Mouse (Mus musculus) lung, embryonic 14.5 days (tissue): ENCODE data around the gene Ap5m1. TPM values are rescaled to one million over a fixed set of nuclear protein-coding genes. Genes with fewer than 3 reads are reported as not detected.

Source experiments
- ATAC-seq: fragments of 200-750 bp; cut with Nextera tagmentation; 2 replicates; pipeline ENCODE4 v1.8.0; 2017; ENCODE audit warnings: mild to moderate bottlenecking, moderate TSS enrichment, moderate library complexity; ENCODE audit not compliant: insufficient read depth
- DNase-seq: peaks from one replicate; pipeline ENCODE4 v3.0.0-alpha.2; 2015
- H3K27ac ChIP-seq: fragments of 300-500 bp; sonication (generic); 2 replicates; pipeline ENCODE4 v1.5.1; 2014; ENCODE audit warnings: low read depth, mild to moderate bottlenecking, moderate library complexity
- H3K27me3 ChIP-seq: fragments of 300-500 bp; sonication (generic); 2 replicates; pipeline ENCODE4 v1.6.1; 2014; ENCODE audit warnings: low read length, control low read depth; ENCODE audit not compliant: insufficient read depth
- H3K36me3 ChIP-seq: fragments of 300-500 bp; sonication (generic); 2 replicates; pipeline ENCODE4 v1.6.1; 2014; ENCODE audit warnings: control low read depth; ENCODE audit not compliant: insufficient read depth
- H3K4me1 ChIP-seq: fragments of 300-500 bp; sonication (generic); 2 replicates; pipeline ENCODE4 v1.6.1; 2014; ENCODE audit warnings: antibody characterized with exemption, control low read depth; ENCODE audit not compliant: insufficient read depth
- H3K4me2 ChIP-seq: fragments of 300-500 bp; sonication (generic); 2 replicates; pipeline ENCODE4 v1.6.1; 2014; ENCODE audit warnings: mild to moderate bottlenecking
- H3K4me3 ChIP-seq: fragments of 300-500 bp; sonication (generic); 2 replicates; pipeline ENCODE4 v1.5.1; 2014; ENCODE audit warnings: low read depth, low read length
- H3K9ac ChIP-seq: fragments of 300-500 bp; sonication (generic); 2 replicates; pipeline ENCODE4 v1.6.1; 2014
- H3K9me3 ChIP-seq: fragments of 300-500 bp; sonication (generic); 2 replicates; pipeline ENCODE4 v1.6.1; 2016; ENCODE audit warnings: low read depth, low read length, control low read depth
- CTCF ChIP-seq: IDR thresholded peaks from 2 replicates; pipeline ENCODE4 v1.5.1; 2016; ENCODE audit warnings: antibody characterized with exemption, low read depth
- WGBS: fragments of 180-500 bp; shearing (Covaris S2); extraction: QIAGEN DNeasy Blood & Tissue Kit; methylation state at CpG from one replicate; pipeline ENCODE4 v1.1.7; 2014; 5-methylcytosine and 5-hydroxymethylcytosine counted together
- polyA plus RNA-seq: library from polyadenylated mRNA; unstranded; fragments of >200 nt; fragmentation: Nextera tagmentation; extraction: Ambion mirVana; gene quantifications from 2 replicates; pipeline ENCODE4 v1.2.1, GENCODE M21; 2014

The Ap5m1 gene
- polyA plus RNA-seq, 1 experiment from 2014 or later, result 21.7 TPM

GRCm38 (mm10) chr14:49063838-49064237 lies 2.1 kb upstream of the Ap5m1 start:
- H3K27me3 ChIP-seq, result no peaks in the 10 kb centered on the region
- H3K9me3 ChIP-seq, result no peaks in the 10 kb centered on the region
- no peak overlapping the region for H3K27ac ChIP-seq
- no peak for TF ChIP-seq CTCF
- WGBS, result 73% methylated on average over 2 of the region's 2 CpGs
- H3K4me3 ChIP-seq, result no peak overlapping the region
- no peaks in the 10 kb centered on the region for H3K36me3 ChIP-seq
- H3K4me2 ChIP-seq, result no peak overlapping the region
- no peak for DNase-seq
- peaks cover 11% of the 10 kb centered on the region for H3K4me1 ChIP-seq
- H3K9ac ChIP-seq, result no peak overlapping the region
- no peak for ATAC-seq

- Histone ChIP-seq H3K4me2 (peak within 1 kb of the TSS; percentile 79), H3K9me3 (no peaks in the 10 kb centered on the region), H3K4me3 (peak within 1 kb of the TSS; percentile 91), H3K27me3 (no peaks in the 10 kb centered on the region), H3K36me3 (no peaks in the 10 kb centered on the region), H3K9ac (peak within 1 kb of the TSS; percentile 93), H3K4me1 (peaks cover 11% of the 10 kb centered on the region), H3K27ac (peak within 1 kb of the TSS; percentile 99)
- DNase-seq, result peak; percentile 98
- peak; percentile 95 for ATAC-seq
- TF ChIP-seq CTCF, result no peak
- WGBS, result under 1% methylated on average over 52 of the region's 53 CpGs
Measured at GRCm38 (mm10) chr14:49066274-49066823, 452 bp downstream of the Ap5m1 start, which contains the start of gene Exoc5. Gene Exoc5 (minus strand): TSS chr14:49066653.

- DNase-seq (no peak), ATAC-seq (no peak)
- Histone ChIP-seq H3K9ac (no peak overlapping the region), H3K4me3 (no peak overlapping the region), H3K4me2 (no peak overlapping the region), H3K36me3 (peaks cover 11% of the 10 kb centered on the region; the same call in 1 of the 2 replicates), H3K27ac (no peak overlapping the region), H3K4me1 (no peaks in the 10 kb centered on the region), H3K9me3 (no peaks in the 10 kb centered on the region), H3K27me3 (no peaks in the 10 kb centered on the region)
- no peak for TF ChIP-seq CTCF
- 81% methylated on average over 2 of the region's 2 CpGs for WGBS
Measured at GRCm38 (mm10) chr14:49072837-49073236, 6.9 kb downstream of the Ap5m1 start.

GRCm38 (mm10) chr14:49073896-49074295 lies 8.0 kb downstream of the Ap5m1 start:
- Histone ChIP-seq H3K27me3 (no peaks in the 10 kb centered on the region), H3K9ac (no peak overlapping the region), H3K4me3 (no peak overlapping the region), H3K4me2 (no peak overlapping the region), H3K36me3 (peaks cover 11% of the 10 kb centered on the region; the same call in 1 of the 2 replicates), H3K9me3 (no peaks in the 10 kb centered on the region), H3K27ac (no peak overlapping the region), H3K4me1 (no peaks in the 10 kb centered on the region)
- WGBS, result 94% methylated on average over 7 of the region's 7 CpGs
- DNase-seq (no peak), ATAC-seq (no peak)
- no peak for TF ChIP-seq CTCF

- Histone ChIP-seq H3K9ac (no peak overlapping the region), H3K36me3 (peaks cover 11% of the 10 kb centered on the region; the same call in 1 of the 2 replicates), H3K4me1 (no peaks in the 10 kb centered on the region), H3K4me3 (no peak overlapping the region), H3K4me2 (no peak overlapping the region), H3K27me3 (no peaks in the 10 kb centered on the region), H3K9me3 (no peaks in the 10 kb centered on the region), H3K27ac (no peak overlapping the region)
- DNase-seq, result no peak
- TF ChIP-seq CTCF, result no peak
- ATAC-seq, result no peak
- 61% methylated on average over 2 of the region's 2 CpGs for WGBS
Measured at GRCm38 (mm10) chr14:49074361-49074760, 8.5 kb downstream of the Ap5m1 start.

- no peaks in the 10 kb centered on the region for H3K4me1 ChIP-seq
- DNase-seq (no peak), ATAC-seq (no peak)
- no peak overlapping the region for H3K27ac ChIP-seq
- no peak overlapping the region for H3K4me3 ChIP-seq
- no peak overlapping the region for H3K9ac ChIP-seq
- no peak overlapping the region for H3K4me2 ChIP-seq
- H3K9me3 ChIP-seq, result no peaks in the 10 kb centered on the region
- WGBS, result 93% methylated on average over 2 of the region's 2 CpGs
- H3K36me3 ChIP-seq, result peaks cover 22% of the 10 kb centered on the region; the same call in 1 of the 2 replicates
- H3K27me3 ChIP-seq, result no peaks in the 10 kb centered on the region
- TF ChIP-seq CTCF, result no peak
Measured at GRCm38 (mm10) chr14:49078820-49079219, 12.9 kb downstream of the Ap5m1 start.

- peaks cover 17% of the 10 kb centered on the region; the same call in 1 of the 2 replicates for H3K36me3 ChIP-seq
- DNase-seq (no peak), ATAC-seq (no peak)
- H3K4me1 ChIP-seq, result no peaks in the 10 kb centered on the region
- H3K27me3 ChIP-seq, result no peaks in the 10 kb centered on the region
- no peak overlapping the region for H3K4me2 ChIP-seq
- no peak overlapping the region for H3K9ac ChIP-seq
- WGBS, result 84% methylated on average over 4 of the region's 4 CpGs
- no peak overlapping the region for H3K4me3 ChIP-seq
- no peaks in the 10 kb centered on the region for H3K9me3 ChIP-seq
- H3K27ac ChIP-seq, result no peak overlapping the region
- no peak for TF ChIP-seq CTCF
Measured at GRCm38 (mm10) chr14:49086522-49086921, 20.6 kb downstream of the Ap5m1 start.
